Mouse (Mus musculus) heart, postnatal 10 days (tissue): Measurements from ENCODE around the gene Kpna1. TPM values are rescaled to one million over a fixed set of nuclear protein-coding genes. Genes with fewer than 3 reads are reported as not detected.
A peak's percentile ranks its signal among the peaks of the same experiment; 100 is the strongest.
"Not testable (repeated sequence)": the region's sequence is repeated elsewhere in the genome, so short reads cannot be mapped to it uniquely, and the experiment has no call there.

Source experiments
- DNase-seq, 2 experiments: peaks; one replicate each; pipeline ENCODE4 v3.0.0; 2021
- intact Hi-C: fragments of 180-260 bp; cut with DNase I; formaldehyde crosslinking; loops from one replicate; pipeline ENCODE4 v1.15.1; 2025
- total RNA-seq, 2 experiments: library from RNA; stranded (reverse); gene quantifications; 2 replicates each; pipeline ENCODE4 v1.2.3; 2021

Kpna1 gene
- total RNA-seq, 2 experiments from 2014 or later, result 96.9 to 104 TPM

DNA sequence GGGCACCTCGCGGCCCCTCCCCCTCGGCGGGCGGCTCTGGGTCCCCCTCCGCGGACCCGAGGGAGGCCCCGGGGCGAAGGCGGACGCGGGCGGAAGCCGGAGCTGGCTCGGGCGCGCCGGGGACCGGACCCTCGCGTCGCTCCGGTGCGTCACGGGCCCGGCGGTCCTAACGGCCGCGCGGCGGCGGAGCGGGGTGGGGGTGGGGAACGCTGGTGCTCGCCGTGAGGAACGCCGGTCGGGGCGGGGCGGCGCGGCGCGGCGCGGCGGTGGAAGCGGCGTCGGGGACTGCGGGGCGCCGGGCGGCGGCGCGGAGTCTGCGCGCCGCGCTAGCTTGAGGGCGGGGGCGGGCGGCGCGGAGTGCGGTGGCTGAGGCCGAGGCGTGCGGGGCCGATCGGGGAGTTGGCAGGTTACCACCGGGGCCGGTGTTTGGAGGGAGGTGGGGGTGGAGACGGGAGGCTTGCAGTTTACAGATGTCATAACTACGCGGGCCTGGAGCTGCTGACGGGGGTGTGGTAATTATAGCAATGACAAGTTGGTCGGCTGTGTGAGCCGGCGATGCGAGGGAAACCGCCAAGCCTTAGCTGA is 5.1 kb downstream of the Kpna1 start:
- intact Hi-C loops, result loop anchor here (5.0 kb wide), 1 partner anchor 89 kb away; the partner anchor contains the start of genes Ccdc58 and Fam162a

DNA sequence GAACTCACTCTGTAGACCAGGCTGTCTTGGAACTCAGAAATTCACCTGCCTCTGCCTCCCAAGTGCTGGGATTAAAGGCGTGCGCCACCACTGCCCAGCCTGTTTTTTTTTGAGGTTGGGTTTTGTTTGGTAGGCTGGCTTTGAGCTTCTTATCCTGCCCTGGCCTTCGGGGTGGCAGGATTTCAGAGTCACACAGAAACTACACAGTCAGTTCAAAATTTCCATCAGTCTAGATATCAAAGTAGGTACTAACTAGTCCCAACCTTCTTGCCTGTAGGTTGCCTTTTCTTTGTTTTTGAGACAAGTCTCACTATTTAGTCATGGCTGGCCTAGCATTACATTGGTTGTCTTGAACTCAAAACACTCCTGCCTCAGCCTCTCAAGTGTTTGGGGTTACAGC is 5.9 kb downstream of the Kpna1 start:
- intact Hi-C loops, result loop anchor here (5.0 kb wide), 1 partner anchor 88 kb away; the partner anchor contains the start of genes Ccdc58 and Fam162a

More for the DNA sequence above, 5.1 kb downstream of the Kpna1 start:
- peak; percentile 81 to 83 for DNase-seq

DNA sequence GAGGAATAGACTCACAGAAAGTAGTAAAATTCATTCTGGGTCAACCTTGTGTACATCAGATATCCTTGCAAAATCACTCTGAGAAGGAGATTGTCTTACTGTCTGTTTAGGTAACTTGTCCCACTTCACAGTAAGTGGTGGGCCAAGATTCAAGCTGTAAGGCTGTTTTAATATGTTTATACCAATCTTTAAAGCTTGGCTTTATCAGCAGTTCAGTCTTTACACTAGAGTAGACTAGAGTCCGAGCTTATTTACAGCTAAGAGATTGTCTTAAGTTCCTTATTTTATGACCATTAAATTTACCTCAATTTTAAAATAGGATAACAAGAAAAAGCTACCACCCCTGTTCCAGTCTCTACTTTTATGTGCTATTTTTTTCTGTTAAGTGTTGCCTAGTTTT is 9.4 kb downstream of the Kpna1 start:
- intact Hi-C loops, result no loop called here
- DNase-seq, result no peak

More for the DNA sequence above, 5.9 kb downstream of the Kpna1 start:
- DNase-seq, result no peak

DNA sequence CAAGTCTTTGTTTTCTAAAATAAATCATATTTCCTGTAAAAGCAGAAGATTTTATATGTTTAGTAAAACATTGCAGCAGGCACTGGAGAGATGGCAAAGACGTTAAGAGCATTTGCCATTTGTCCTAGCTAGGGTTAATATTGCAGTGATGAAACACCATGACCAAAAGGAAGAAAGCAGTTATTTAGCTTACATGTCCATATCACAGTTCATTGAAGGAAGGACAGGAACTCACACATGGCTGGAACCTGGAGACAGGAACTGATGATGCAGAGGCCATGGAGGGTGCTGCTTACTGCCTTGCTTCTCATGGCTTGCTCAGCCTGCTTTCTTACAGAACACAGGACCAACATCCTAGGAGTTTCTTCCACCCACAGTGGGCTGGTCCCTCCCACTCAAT is 13.8 kb downstream of the Kpna1 start:
- no peak for DNase-seq
- intact Hi-C loops, result no loop called here

DNA sequence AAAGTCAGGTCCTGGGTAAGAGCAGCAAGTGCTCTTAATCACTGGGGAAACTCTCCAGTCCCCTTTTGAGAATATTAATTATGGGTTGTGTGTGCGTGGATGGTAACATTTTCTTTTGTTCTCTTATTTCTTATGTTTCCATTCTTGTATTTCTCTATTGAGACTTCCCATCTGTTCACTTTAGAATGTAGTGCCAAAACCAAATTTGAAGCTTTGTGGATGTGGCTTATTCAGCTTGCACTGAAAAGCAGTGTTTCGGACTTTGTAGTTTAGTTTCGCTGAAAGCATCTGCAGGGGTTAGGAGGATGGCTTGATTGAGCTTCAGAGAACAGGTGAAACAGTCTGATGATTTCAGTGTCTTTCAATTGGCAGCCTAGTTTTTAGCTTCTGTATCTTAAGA is 14.8 kb downstream of the Kpna1 start:
- intact Hi-C loops, result no loop called here
- DNase-seq, result no peak

DNA sequence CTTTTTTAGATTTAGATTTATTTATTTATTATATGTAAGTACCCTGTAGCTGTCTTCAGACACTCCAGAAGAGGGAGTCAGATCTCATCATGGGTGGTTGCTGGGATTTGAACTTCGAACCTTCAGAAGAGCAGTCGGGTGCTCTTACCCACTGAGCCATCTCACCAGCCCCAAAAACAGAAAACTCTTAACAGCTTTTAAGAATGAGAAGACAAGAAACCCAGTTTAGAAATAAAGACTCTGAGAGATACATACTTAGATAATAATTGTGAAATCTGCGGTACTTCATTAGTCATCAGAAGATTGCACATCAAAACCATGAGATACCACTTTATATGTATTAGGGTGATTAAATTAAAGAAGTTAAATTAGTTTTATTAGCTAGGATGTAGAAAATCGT is 20.3 kb downstream of the Kpna1 start:
- intact Hi-C loops, DNase-seq: not testable (repeated sequence)

DNA sequence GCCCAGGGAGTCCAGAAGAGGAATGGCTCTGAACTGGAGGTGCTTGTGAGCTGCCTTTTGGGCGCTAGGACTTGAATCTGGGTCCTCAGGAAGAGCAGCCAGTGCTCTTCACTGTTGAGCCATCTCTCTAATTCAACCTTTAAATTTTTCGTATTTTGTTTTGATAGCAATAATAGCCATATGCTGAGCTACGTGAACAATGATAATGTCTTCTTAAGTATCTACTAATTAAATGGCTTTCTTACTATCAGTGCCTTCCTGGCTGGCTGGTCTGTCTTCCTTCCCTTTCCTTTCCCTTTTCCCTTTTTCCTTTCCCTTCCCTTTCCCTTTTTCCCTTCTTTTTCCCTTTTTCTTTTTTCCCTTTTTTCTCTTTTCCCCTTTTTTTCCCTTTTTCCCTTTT is 29.8 kb downstream of the Kpna1 start:
- intact Hi-C loops, result no loop called here
- no peak for DNase-seq

DNA sequence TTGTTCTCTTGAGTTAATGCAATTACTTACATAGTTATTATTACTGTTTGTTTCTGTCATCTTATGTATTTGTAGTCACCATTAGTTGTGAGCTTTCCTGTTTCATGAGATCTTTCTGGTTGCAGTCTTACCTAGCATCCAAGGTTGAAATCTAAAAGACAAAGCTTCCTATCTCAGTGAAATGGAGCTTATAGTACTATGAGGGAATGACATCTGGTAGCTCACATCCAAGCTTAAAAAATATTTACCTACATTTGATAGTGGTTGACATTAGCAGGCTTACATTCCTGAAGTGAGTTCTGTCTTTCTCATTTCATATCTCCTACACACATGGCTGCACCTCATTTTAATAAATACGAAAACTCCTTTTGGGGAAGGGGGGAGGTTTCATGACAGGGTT is 37.8 kb downstream of the Kpna1 start:
- no peak for DNase-seq
- intact Hi-C loops, result no loop called here

DNA sequence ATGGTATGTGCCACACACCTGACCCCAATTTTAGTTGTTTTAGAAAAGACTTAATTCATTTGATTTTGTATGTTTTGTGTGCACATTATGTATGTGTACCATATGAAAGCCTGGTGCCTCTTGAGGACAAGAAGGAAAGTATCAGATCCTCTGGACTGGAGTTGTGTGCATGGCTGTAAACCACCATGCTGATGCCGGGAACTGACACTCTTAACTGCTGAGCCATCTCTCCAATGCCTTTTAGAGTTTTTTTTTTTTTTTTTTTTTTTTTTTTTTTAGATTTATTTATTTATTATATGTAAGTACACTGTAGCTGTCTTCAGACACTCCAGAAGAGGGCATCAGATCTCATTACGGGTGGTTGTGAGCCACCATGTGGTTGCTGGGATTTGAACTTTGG is 49.6 kb downstream of the Kpna1 start:
- intact Hi-C loops, DNase-seq: not testable (repeated sequence)

DNA sequence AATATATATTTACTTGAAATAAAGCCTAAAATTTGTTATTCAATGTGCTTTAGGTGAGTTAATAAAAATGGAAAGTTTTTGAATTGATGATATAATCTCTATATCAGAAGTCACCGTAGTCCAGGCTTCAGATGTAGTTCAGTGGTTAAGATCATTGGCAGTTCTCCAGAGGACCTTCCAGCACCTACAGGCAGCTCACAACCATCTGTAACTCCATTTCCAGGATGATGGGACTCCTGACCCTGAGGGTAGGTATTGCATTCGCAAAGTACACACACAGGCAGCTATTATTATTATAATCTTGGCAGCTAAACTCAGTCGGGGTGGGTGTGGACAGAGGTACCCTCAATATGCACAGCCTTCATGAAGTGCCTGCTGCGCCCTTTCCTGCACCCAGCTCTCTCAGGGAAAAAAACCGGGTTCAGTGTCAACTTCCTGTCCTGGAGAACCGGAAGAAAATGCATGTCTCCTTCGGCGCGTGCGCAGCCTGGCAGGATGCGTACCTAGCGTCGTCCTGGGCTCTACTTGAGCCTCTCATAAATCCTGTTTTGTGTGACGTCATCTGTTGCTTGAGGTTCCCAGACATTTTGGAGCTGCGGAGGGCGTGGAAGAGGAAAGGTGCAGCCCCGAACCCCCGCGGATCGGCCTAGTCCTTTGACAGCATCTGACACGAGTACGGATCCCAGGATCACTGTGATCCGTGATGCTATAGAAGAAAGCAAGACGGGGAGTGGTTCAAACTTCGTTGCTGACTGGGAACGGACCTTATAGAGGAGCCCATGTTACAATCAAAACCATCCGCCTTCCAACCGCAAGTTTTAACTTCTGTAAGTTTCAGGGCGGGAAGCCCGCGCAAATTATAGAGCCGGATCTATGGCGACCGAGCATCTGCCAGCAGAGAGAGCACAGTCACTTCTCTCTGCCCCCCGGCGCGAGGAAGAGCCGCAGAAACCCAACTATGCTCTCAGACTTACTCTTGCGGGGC is 62.4 kb downstream of the Kpna1 start, which contains the start of gene Wdr5b:
Wdr5b (plus strand) TSS at position 551 of the 985 bp plus-strand sequence.
- peak; percentile 94 for DNase-seq
- intact Hi-C loops, result no loop called here

DNA sequence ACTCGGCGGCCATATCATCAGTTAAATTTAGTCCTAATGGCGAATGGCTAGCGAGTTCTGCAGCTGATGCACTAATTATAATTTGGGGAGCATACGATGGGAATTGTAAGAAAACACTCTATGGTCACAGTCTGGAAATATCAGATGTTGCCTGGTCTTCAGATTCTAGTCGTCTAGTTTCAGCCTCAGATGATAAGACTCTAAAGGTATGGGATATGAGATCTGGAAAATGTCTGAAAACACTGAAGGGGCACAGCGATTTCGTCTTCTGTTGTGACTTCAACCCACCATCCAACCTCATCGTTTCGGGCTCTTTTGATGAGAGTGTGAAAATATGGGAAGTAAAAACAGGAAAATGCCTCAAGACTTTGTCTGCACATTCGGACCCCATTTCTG is 63.1 kb downstream of the Kpna1 start:
- intact Hi-C loops, result loop anchor here (2.0 kb wide), 1 partner anchor 29 kb away; the partner anchor contains the start of genes Ccdc58 and Fam162a
- no peak for DNase-seq

DNA sequence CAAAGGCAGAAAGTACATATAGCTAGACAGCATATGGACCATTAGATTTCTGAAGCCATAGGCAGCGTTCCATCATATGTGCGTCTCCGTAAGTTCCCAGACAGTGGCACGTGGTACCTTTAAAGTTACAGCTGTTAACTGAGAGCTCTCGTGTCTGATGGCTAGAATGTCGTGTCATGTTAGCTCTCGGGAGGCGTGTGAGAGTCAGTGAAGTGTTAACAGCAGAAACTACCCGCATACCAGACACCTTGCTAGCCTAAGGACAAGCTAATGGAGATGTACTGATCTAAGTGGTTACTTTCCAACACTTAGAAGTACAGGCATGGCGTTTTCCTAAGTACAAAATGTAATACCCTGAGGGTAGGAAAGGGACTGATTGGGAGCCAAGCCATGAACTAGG is 64.5 kb downstream of the Kpna1 start:
- no peak for DNase-seq
- intact Hi-C loops, result loop anchor here (2.0 kb wide), 1 partner anchor 28 kb away; the partner anchor contains the start of genes Ccdc58 and Fam162a

DNA sequence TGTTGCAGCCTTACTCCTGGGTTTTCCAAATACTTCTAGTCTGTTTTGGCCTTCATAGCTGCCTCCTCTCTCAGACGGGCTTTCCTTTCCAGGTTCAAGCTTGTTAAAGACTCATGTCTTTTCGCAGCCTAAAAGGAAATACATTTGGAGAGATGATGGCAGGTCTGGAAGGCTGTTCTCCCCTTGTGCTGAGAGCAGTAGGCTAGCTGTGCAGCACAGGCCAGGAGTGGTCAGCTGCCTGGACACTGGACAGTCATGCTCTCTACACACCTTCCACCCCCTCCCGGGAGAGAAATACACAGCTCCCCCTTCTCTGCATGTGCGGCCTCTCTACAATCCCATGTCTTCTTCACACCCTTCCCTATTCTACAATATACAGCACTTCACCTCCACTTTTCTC is 65.4 kb downstream of the Kpna1 start:
- intact Hi-C loops, result loop anchor here (2.0 kb wide), 1 partner anchor 27 kb away; the partner anchor contains the start of genes Ccdc58 and Fam162a
- no peak for DNase-seq

DNA sequence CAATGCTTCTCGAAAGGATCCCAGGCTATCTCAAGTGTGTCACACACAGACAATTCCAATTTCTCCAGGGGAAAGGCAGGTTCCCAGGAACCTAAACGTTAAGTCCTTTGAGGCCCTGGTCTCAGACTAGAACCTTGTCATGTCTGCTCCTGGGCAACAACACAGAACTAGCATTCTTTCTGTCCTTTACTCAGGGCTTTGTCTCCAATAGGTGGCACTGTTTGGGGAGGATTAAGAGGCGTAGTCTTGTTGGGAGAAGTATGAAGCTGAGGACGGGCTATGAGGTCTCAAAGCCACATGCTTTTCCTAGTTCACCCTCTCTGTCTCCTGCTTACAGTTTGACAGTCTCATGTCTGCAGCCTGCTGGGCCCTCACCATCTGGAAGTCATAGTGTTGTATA is 69.0 kb downstream of the Kpna1 start:
- no peak for DNase-seq
- intact Hi-C loops, result no loop called here

DNA sequence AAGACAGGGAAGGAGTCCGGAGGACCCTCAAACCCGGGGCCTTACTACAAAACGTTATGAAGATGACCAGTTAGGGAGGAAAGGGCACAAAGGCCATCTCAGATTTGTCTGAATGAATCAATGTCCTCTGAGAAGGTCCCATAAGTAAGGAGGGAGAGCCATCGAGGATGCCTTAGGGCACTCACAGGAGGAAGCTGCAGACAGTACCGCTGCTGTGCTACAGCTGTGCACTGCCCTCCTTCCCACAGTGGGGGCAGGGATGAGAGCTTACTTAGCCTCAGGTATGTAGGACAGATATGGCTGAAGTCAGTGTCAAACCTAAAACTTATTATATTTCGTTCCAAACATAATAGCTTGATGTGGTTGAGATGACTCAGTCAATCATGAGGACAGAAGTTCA is 72.9 kb downstream of the Kpna1 start:
- DNase-seq, result no peak
- intact Hi-C loops, result no loop called here

DNA sequence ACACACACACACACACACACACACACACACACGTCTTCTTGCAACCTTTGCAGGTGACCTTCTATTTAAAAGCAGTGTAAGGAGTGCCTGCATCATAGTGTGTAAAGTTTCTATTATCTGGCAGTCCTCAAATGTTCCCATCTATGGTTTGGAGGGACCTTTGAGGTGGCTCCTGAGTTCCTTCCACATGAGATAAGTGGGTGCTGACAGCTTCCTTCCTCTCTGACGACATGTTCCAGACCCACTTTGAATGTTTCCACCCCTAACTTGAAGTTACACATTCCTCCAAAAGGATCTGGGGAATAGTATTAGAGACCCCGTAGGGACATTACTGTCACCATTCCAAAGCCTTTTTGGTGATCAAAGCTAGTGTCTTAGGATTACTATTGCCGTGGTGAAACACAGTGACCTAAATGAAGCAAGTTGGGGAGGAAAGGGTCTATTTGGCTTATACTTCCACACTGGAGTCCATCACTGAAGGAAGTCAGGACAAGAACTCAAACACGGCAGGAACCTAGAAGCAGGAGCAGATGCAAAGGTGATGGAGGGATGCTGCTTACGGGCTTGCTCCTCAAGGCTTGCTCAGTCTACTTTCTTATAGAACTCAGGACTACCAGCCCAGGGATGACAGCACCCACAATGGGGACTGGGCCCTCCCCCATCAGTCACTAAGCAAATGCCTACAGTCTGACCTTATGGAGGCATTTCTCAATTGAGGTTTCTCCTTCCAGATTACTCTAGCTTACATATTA is 75.2 kb downstream of the Kpna1 start:
- intact Hi-C loops, result no loop called here
- DNase-seq, result peak; percentile 59 to 68

DNA sequence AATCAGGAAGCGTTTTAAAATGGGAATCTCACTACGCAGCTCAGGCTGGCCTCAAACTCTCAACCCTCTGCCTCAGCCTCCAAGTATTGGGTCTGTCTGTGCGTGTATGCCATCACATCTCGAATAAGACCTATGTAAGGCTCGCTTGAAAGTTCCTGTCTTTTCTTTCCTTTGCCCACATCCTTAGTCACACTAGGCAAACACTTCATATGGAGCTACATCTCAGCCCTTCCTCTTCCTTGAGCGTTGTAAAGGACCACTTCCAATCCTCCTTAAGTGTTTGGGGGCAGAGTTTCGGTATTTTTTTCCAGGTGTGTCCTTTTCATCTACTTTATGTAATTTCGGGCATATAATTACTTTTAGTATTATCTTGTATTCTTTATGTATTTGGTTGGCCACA is 76.4 kb downstream of the Kpna1 start:
- no peak for DNase-seq
- intact Hi-C loops, result no loop called here

DNA sequence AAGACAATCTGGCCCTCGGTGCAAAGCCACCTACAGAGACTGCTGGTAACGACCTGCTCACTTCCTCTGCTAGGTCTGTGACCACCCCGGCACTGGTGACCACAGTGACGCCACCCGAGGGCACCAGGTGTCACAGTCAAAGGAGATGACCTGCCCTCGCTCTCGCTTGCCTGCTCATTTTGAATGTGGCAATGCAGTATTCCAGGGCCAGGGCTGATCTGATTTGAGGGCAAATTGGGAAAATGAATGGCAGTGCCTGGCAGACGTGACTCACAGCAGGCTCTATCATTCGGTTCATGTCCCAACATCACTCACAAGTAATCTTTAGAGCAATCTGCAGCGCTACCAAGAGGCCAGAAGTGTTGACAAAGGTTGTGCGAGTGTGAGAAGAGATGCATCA is 77.9 kb downstream of the Kpna1 start:
- no peak for DNase-seq
- intact Hi-C loops, result no loop called here

DNA sequence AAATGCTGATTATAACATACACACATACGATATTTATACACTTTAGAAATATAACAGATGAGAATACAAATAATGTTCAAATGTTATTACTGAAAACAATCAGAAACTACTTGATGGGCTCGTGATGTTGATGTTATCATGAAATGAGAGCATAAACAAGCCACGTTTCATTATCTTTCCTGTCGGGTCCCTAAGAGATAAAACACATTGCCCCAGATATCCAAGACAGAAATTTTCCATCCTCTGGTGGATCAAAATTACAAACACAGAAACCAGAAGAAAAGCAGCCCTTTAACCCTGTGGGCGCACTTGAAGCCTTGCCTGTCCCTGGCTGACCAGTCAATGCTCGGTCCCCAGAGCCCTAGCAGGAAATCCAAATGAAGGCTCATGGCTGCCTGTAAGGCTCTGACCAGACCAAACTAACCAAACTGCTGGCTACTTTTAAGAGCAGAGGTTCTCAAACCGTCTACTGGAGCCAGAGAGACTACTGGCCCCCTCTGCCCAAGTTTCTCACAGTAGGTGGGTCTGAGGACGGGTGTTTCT is 79.5 kb downstream of the Kpna1 start:
- DNase-seq, result no peak
- intact Hi-C loops, result no loop called here

DNA sequence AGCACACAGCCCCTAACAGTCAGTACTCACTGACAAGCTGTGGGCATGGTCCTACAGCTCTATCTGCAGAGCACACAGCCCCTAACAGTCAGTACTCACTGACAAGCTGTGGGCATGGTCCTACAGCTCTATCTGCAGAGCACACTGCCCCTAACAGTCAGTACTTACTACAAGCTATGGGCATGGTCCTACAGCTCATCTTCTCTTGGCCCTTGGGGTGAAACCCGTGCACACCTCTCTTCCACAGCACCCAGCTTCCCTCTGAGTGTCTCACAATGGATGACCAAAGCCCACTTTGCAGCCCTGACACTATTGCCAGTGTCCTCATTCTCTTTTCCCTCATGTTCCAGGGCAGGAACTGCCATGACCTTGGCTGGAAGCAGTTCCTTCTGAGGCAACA is 84.0 kb downstream of the Kpna1 start:
- intact Hi-C loops, DNase-seq: not testable (repeated sequence)

DNA sequence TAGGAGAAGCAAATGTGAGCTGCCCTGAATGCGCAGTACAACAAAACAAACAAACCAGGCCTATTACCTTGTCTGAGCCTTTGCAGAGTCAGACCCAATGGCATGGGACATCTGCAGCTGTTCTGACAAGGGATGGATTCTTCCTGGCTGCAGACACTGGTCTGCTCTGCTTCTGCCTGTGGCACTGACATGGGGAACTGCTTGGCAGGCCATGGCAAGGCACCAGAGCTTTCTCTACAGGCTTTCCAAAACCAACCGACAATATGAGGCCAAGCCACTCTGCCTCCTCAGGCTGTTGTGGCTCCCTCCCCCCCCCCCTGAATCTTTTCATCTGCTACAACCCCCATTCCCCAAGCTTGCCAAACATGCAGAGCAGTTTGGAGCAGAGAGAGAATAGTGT is 84.8 kb downstream of the Kpna1 start:
- intact Hi-C loops, result no loop called here
- DNase-seq, result no peak
